Mouse (Mus musculus) liver, embryonic 16.5 days (tissue): ENCODE results near the gene Mtfmt. TPM values are rescaled to one million over a fixed set of nuclear protein-coding genes. Genes with fewer than 3 reads are reported as not detected.

Experiments used
- ATAC-seq: fragments of 200-750 bp; cut with Nextera tagmentation; 2 replicates; pipeline ENCODE4 v1.8.0; 2017; ENCODE audit warnings: low read depth, mild to moderate bottlenecking, moderate number of reproducible peaks, moderate library complexity
- H3K27ac ChIP-seq: fragments of 300-500 bp; sonication (generic); 2 replicates; pipeline ENCODE4 v1.5.1; 2014; ENCODE audit warnings: mild to moderate bottlenecking, low read length
- H3K27me3 ChIP-seq: fragments of 300-500 bp; sonication (generic); 2 replicates; pipeline ENCODE4 v1.6.1; 2014; ENCODE audit warnings: low read depth, low read length, mixed read lengths; ENCODE audit not compliant: control insufficient read depth, insufficient read depth
- H3K36me3 ChIP-seq: fragments of 300-500 bp; sonication (generic); 2 replicates; pipeline ENCODE4 v1.6.1; 2014; ENCODE audit warnings: mild to moderate bottlenecking; ENCODE audit not compliant: control insufficient read depth, insufficient read depth
- H3K4me1 ChIP-seq: fragments of 300-500 bp; sonication (generic); 2 replicates; pipeline ENCODE4 v1.6.1; 2014; ENCODE audit warnings: low read depth, low read length, mixed read lengths; ENCODE audit not compliant: control insufficient read depth
- H3K4me2 ChIP-seq: fragments of 300-500 bp; sonication (generic); 2 replicates; pipeline ENCODE4 v1.6.1; 2014; ENCODE audit warnings: low read depth, low read length, mixed read lengths
- H3K4me3 ChIP-seq: fragments of 300-500 bp; sonication (generic); 2 replicates; pipeline ENCODE4 v1.5.1; 2014; ENCODE audit warnings: low read depth, mild to moderate bottlenecking, low read length
- H3K9ac ChIP-seq: fragments of 300-500 bp; sonication (generic); 2 replicates; pipeline ENCODE4 v1.6.1; 2014; ENCODE audit warnings: low read depth, low read length
- H3K9me3 ChIP-seq: fragments of 300-500 bp; sonication (generic); replicated peaks from 2 replicates; pipeline ENCODE4 v1.6.1; 2016; ENCODE audit warnings: low read length; ENCODE audit not compliant: control insufficient read depth
- WGBS: fragments of 180-500 bp; shearing (Covaris S2); extraction: QIAGEN DNeasy Blood & Tissue Kit; methylation state at CpG from one replicate; pipeline ENCODE4 v1.1.7; 2014; ENCODE audit not compliant: insufficient replicate concordance; 5-methylcytosine and 5-hydroxymethylcytosine counted together
- polyA plus RNA-seq: library from polyadenylated mRNA; unstranded; fragments of >200 nt; fragmentation: Nextera tagmentation; extraction: Ambion mirVana; gene quantifications from 2 replicates; pipeline ENCODE4 v1.2.1, GENCODE M21; 2015

Mtfmt gene
- polyA plus RNA-seq, 1 experiment from 2014 or later, result 5.1 TPM

DNA sequence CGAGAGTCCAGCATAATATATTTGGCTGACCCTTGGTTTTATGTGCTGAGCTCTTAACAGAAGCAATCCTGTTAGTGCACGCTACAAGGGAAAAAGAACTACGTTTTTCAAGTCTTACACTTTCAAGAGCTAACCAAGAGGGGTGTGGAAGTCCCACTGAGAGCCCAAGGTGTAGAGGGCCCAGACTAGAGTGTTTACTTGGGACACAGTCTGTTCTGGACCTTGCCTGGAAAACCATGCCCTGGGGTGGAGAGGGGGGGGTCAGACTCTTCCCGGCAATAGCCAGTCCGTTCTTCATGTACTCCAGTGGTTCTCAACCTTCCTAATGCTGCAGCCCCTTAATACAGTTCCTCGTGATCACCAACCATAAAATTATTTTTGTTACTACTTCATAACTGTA is 35.6 kb upstream of the Mtfmt start:
- no peak overlapping the region for H3K9ac ChIP-seq
- H3K27ac ChIP-seq, result no peak overlapping the region
- no peaks in the 10 kb centered on the region for H3K36me3 ChIP-seq
- no peak for ATAC-seq
- peaks cover 3% of the 10 kb centered on the region for H3K27me3 ChIP-seq
- WGBS, result 72% methylated on average over 6 of the region's 6 CpGs
- no peaks in the 10 kb centered on the region for H3K9me3 ChIP-seq
- no peak overlapping the region for H3K4me2 ChIP-seq
- H3K4me1 ChIP-seq, result peaks cover 3% of the 10 kb centered on the region
- H3K4me3 ChIP-seq, result no peak overlapping the region

DNA sequence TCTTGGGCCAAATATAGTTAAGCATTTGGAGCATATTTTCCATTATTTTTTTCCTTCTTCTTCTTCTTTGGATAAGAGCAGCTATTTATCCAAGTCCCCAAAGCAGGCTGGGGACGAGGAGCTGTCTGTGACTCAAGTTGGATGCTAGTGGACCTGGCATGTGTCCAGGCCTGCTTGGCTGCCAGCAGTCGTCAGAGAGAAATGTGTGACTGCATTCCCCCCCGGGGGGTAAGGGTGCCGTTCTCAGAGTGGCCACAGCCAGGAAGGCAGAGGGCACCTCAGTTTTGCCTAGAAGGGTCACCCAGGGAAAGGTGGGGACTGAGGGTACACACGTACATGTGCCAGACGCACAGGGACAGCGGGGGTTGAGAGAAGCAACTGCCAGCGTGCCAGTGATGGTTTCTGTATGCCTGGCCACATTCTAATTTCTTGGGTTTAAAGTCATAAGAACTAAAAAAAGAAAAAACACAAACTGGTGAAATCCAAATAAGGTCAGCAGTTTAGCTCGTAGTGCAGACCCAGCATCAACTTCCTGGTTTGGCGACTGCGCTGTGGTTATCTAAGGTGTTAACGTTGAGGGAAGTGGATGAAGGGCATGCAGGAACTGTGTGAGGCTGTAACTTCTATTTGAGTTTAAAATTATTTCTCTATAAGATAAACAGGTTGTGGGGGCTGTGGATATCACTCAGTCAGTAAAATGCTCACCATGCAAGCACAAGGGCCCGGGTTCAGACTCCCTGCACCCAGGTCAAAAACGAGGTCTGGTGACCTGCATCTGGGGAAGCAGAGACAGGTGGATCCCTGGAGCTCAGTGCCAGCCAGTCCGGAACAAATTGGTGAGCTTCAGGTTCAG is 31.0 kb upstream of the Mtfmt start:
- no peaks in the 10 kb centered on the region for H3K36me3 ChIP-seq
- no peak overlapping the region for H3K9ac ChIP-seq
- no peak overlapping the region for H3K4me2 ChIP-seq
- 52% methylated on average over 15 of the region's 15 CpGs for WGBS
- H3K4me3 ChIP-seq, result no peak overlapping the region
- no peaks in the 10 kb centered on the region for H3K27me3 ChIP-seq
- no peaks in the 10 kb centered on the region for H3K9me3 ChIP-seq
- no peak for ATAC-seq
- no peaks in the 10 kb centered on the region for H3K4me1 ChIP-seq
- no peak overlapping the region for H3K27ac ChIP-seq

DNA sequence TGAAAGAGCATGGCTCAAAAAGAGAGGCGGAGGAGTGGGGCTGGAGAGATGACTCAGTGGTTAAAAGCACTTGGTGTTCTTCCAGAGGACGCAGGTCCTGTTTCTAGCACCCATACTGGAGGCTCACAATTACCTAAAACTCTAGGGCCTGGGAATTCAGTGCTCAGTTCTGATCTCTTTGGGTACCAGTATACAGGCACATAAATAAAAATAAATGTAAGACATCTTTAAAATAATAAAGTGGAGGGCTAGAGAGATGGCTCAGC is 30.5 kb upstream of the Mtfmt start:
- H3K36me3 ChIP-seq, result no peaks in the 10 kb centered on the region
- H3K9me3 ChIP-seq, result no peaks in the 10 kb centered on the region
- no peak for ATAC-seq
- no peaks in the 10 kb centered on the region for H3K27me3 ChIP-seq
- no peaks in the 10 kb centered on the region for H3K4me1 ChIP-seq
- H3K9ac ChIP-seq, result no peak overlapping the region
- no peak overlapping the region for H3K4me3 ChIP-seq
- H3K27ac ChIP-seq, result no peak overlapping the region
- no peak overlapping the region for H3K4me2 ChIP-seq
- WGBS, result 62% methylated on average over 2 of the region's 2 CpGs

DNA sequence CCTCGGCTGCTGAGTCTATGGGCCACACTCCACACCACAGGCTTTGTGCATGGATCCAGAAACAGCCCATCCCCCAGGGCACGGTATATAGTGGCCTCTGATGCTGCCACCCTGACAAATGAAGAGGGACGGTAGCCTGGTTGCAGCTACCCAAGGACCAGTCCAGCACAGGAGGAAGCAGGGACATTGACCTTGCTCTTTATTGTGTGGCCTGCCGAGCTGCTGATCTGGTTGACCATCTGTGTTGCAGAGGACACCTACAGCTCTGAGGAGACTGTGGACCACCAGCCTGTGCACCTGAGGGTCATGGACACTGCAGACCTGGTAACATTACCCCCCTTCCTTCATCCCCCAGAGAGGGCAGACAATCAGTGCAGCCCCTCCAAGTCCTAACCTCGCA is 28.3 kb upstream of the Mtfmt start:
- Histone ChIP-seq H3K36me3 (no peaks in the 10 kb centered on the region), H3K4me2 (no peak overlapping the region), H3K4me3 (no peak overlapping the region), H3K9ac (no peak overlapping the region), H3K27ac (no peak overlapping the region), H3K4me1 (no peaks in the 10 kb centered on the region), H3K9me3 (no peaks in the 10 kb centered on the region), H3K27me3 (no peaks in the 10 kb centered on the region)
- WGBS, result 53% methylated on average over 5 of the region's 5 CpGs
- ATAC-seq, result no peak

DNA sequence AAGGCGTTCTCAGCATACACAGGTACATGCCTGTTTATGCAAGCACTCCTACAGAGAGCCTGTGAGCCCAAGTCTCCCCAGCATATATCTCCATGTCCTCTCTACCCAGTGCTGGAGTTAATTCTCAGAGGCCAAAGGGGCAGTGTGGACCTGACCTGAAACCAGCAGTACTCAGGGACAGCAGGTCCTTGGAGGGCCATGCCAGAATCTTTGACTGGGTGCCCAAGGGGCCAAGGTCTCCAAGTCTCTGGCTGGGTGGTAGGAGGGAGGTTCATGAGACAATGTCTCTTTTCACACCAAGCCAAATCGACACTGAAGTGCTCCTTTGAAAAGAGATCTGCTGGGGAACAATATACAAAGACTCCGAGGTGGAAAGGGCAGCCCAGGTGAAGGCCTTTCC is 27.7 kb upstream of the Mtfmt start:
- ATAC-seq, result no peak
- Histone ChIP-seq H3K4me2 (no peak overlapping the region), H3K27me3 (no peaks in the 10 kb centered on the region), H3K36me3 (no peaks in the 10 kb centered on the region), H3K4me3 (no peak overlapping the region), H3K4me1 (no peaks in the 10 kb centered on the region), H3K9ac (no peak overlapping the region), H3K27ac (no peak overlapping the region), H3K9me3 (no peaks in the 10 kb centered on the region)
- WGBS, result 46% methylated on average over 3 of the region's 3 CpGs

DNA sequence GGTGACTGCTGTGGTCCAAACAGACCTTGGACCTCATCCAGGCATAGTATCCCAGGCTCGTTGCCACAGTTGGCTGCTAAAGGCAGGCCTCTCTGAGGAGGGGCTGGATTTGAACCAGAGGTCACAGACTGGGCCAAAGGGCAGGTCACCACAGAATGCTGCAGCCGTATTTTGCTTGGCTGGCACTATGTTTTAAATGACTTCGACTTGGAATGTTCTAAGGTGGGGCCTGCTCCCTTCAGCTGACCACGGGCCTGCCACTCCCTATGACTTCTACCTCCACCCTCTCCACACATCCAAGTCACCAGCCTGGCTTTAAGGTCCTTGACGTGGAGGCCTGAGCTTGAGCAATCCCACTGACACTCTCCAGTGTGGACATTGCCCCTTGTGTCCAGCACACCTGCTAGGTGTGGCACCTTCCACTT is 26.7 kb upstream of the Mtfmt start:
- no peaks in the 10 kb centered on the region for H3K9me3 ChIP-seq
- 48% methylated on average over 5 of the region's 5 CpGs for WGBS
- no peak overlapping the region for H3K4me2 ChIP-seq
- no peaks in the 10 kb centered on the region for H3K36me3 ChIP-seq
- H3K9ac ChIP-seq, result no peak overlapping the region
- no peak overlapping the region for H3K4me3 ChIP-seq
- no peak overlapping the region for H3K27ac ChIP-seq
- H3K4me1 ChIP-seq, result no peaks in the 10 kb centered on the region
- no peaks in the 10 kb centered on the region for H3K27me3 ChIP-seq
- peak; percentile 66 for ATAC-seq

DNA sequence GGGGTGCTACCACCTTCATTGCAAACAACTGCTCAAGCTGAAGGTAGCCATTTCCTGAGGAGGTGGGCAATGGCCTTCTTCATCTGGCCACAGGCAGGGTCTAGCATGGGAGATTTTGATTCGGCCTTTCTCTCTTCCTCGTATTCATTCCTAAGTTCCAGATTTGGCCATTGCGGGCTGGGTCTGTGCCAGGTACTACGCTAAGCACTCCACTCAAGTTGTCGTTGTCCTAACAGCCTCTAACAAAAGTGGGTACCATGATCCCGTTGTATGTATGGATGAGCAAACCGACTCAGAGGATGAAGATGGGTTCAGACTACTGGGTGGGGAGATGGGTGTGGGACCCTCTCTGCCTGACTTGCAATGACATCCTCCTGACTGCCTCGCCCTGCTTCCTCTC is 25.2 kb upstream of the Mtfmt start:
- Histone ChIP-seq H3K4me1 (no peaks in the 10 kb centered on the region), H3K36me3 (no peaks in the 10 kb centered on the region), H3K9ac (no peak overlapping the region), H3K4me2 (no peak overlapping the region), H3K27ac (no peak overlapping the region), H3K9me3 (no peaks in the 10 kb centered on the region), H3K27me3 (no peaks in the 10 kb centered on the region), H3K4me3 (no peak overlapping the region)
- WGBS, result 74% methylated on average over 8 of the region's 8 CpGs
- ATAC-seq, result no peak

DNA sequence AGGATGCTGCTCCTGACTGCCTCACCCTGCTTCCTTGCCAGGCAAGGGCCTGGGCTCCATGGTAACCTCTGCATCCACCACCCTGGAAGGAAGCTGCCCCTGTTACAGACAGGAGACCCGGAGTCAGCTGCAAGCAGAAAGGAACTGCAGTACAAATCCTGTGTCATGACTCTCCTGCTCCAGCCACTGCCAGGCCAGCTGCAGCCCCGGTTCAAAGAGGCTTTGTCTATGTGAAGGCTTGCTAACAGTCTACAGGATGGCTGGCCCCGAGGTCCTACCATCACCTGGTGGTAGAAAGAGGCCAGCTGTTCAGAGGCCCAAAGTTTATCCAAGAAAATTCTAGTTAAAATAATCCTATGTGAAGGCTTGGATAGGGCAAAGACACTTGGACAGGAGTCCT is 24.3 kb upstream of the Mtfmt start:
- Histone ChIP-seq H3K27me3 (no peaks in the 10 kb centered on the region), H3K4me3 (no peak overlapping the region), H3K9me3 (no peaks in the 10 kb centered on the region), H3K4me1 (no peaks in the 10 kb centered on the region), H3K27ac (no peak overlapping the region), H3K9ac (no peak overlapping the region), H3K36me3 (no peaks in the 10 kb centered on the region), H3K4me2 (no peak overlapping the region)
- 46% methylated on average over 3 of the region's 3 CpGs for WGBS
- ATAC-seq, result no peak

DNA sequence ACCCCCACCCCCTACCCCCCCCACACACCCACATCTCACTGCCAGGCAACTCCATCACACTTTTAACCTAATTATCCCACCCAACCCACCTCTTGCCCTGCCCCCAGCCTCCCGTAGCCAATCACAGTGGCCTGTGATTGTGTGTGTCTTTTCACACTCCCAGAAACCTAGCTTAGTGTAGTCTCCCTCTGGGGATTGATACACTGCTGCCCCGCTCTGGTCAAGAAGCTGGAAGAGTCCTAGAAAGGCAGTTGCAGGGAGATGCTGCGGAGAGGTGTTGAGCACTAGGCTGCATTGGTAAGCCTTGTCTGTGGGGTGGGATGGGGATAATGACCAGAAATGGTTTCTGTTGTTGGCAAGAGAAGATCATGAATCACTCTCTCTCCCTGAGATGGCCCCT is 17.8 kb upstream of the Mtfmt start:
- no peaks in the 10 kb centered on the region for H3K27me3 ChIP-seq
- H3K9ac ChIP-seq, result no peak overlapping the region
- no peaks in the 10 kb centered on the region for H3K36me3 ChIP-seq
- 48% methylated on average over 3 of the region's 3 CpGs for WGBS
- H3K9me3 ChIP-seq, result no peaks in the 10 kb centered on the region
- H3K4me2 ChIP-seq, result no peak overlapping the region
- H3K4me3 ChIP-seq, result no peak overlapping the region
- H3K4me1 ChIP-seq, result no peaks in the 10 kb centered on the region
- no peak for ATAC-seq
- no peak overlapping the region for H3K27ac ChIP-seq
